Mouse (Mus musculus) lung, adult 2 months (tissue): Measurements from ENCODE around the gene Tpgs1.

Experiments
- CTCF ChIP-seq: fragments of 200-500 bp; IDR thresholded peaks from 2 replicates; pipeline ENCODE4 v1.5.1; 2011; ENCODE audit warnings: mild to moderate bottlenecking, low read length, control low read depth; ENCODE audit not compliant: insufficient read depth
- POLR2A ChIP-seq: fragments of 200-500 bp; IDR thresholded peaks from 2 replicates; pipeline ENCODE4 v1.6.1; 2011; ENCODE audit warnings: low read depth, mild to moderate bottlenecking, control low read depth, low read length, borderline replicate concordance; ENCODE audit errors: extremely low read depth

GRCm38 (mm10) chr10:79704065-79704969 is 35.1 kb downstream of the Tpgs1 start, which contains the start of gene Bsg:
- TF ChIP-seq POLR2A = peak; percentile 95
- peak; percentile 44 for TF ChIP-seq CTCF
